Mouse (Mus musculus) neural tube, embryonic 15.5 days (tissue): ENCODE data around the gene Tbc1d10b. TPM values are rescaled to one million over a fixed set of nuclear protein-coding genes. Genes with fewer than 3 reads are reported as not detected.
"Not testable (repeated sequence)": the region's sequence is repeated elsewhere in the genome, so short reads cannot be mapped to it uniquely, and the experiment has no call there.

Source experiments
- ATAC-seq: fragments of 200-750 bp; cut with Nextera tagmentation; 2 replicates; pipeline ENCODE4 v1.8.0; 2017; ENCODE audit warnings: mild to moderate bottlenecking, moderate TSS enrichment, moderate library complexity; ENCODE audit not compliant: low FRiP score
- H3K27ac ChIP-seq: fragments of 300-500 bp; sonication (generic); replicated peaks from 2 replicates; pipeline ENCODE4 v1.5.1; 2015; ENCODE audit warnings: mild to moderate bottlenecking, inconsistent platforms
- H3K27me3 ChIP-seq: fragments of 300-500 bp; sonication (generic); replicated peaks from 2 replicates; pipeline ENCODE4 v1.6.1; 2015; ENCODE audit warnings: inconsistent platforms
- H3K36me3 ChIP-seq: fragments of 300-500 bp; sonication (generic); 2 replicates; pipeline ENCODE4 v1.6.1; 2015; ENCODE audit warnings: inconsistent platforms
- H3K4me1 ChIP-seq: fragments of 300-500 bp; sonication (generic); 2 replicates; pipeline ENCODE4 v1.6.1; 2015; ENCODE audit warnings: inconsistent platforms
- H3K4me2 ChIP-seq: fragments of 300-500 bp; sonication (generic); 2 replicates; pipeline ENCODE4 v1.6.1; 2015; ENCODE audit warnings: inconsistent platforms, mild to moderate bottlenecking, moderate library complexity
- H3K4me3 ChIP-seq: fragments of 300-500 bp; sonication (generic); replicated peaks from 2 replicates; pipeline ENCODE4 v1.5.1; 2015; ENCODE audit warnings: mild to moderate bottlenecking, inconsistent platforms
- H3K9ac ChIP-seq: fragments of 300-500 bp; sonication (generic); replicated peaks from 2 replicates; pipeline ENCODE4 v1.6.1; 2015; ENCODE audit warnings: mild to moderate bottlenecking, inconsistent platforms
- H3K9me3 ChIP-seq: fragments of 300-500 bp; sonication (generic); replicated peaks from 2 replicates; pipeline ENCODE4 v1.6.1; 2016; ENCODE audit warnings: inconsistent platforms
- WGBS: fragments of 180-500 bp; shearing (Covaris S2); methylation state at CpG from one replicate; pipeline ENCODE4 v1.1.7; 2015; ENCODE audit warnings: mixed read lengths; 5-methylcytosine and 5-hydroxymethylcytosine counted together
- polyA plus RNA-seq: library from polyadenylated mRNA; unstranded; fragments of >200 nt; fragmentation: Nextera tagmentation; extraction: Ambion mirVana; gene quantifications from 2 replicates; pipeline ENCODE4 v1.2.1, GENCODE M21; 2015

Gene Tbc1d10b
- polyA plus RNA-seq, 1 experiment from 2014 or later = 35.6 TPM

- 96% methylated on average over 5 of the region's 5 CpGs for WGBS
- Histone ChIP-seq H3K4me1 (peaks cover 34% of the 10 kb centered on the region), H3K9me3 (no peaks in the 10 kb centered on the region), H3K27ac (no peak overlapping the region), H3K27me3 (no peaks in the 10 kb centered on the region), H3K9ac (no peak overlapping the region), H3K4me3 (no peak overlapping the region), H3K36me3 (peaks cover 46% of the 10 kb centered on the region), H3K4me2 (no peak overlapping the region)
- no peak for ATAC-seq
Observed at GRCm38 (mm10) chr7:127192989-127193388, 15.3 kb downstream of the Tbc1d10b start.

- Histone ChIP-seq H3K27ac (no peak overlapping the region), H3K36me3 (peaks cover 34% of the 10 kb centered on the region), H3K27me3 (no peaks in the 10 kb centered on the region), H3K4me2 (no peak overlapping the region), H3K4me1 (peaks cover 22% of the 10 kb centered on the region), H3K9me3 (no peaks in the 10 kb centered on the region), H3K4me3 (no peak overlapping the region), H3K9ac (no peak overlapping the region)
- 66% methylated on average over 6 of the region's 6 CpGs for WGBS
- ATAC-seq = no peak
Observed at GRCm38 (mm10) chr7:127190672-127191071, 17.6 kb downstream of the Tbc1d10b start.

- Histone ChIP-seq H3K9ac (no peak overlapping the region), H3K27me3 (no peaks in the 10 kb centered on the region), H3K4me3 (no peak overlapping the region), H3K36me3 (peaks cover 25% of the 10 kb centered on the region), H3K9me3 (no peaks in the 10 kb centered on the region), H3K4me1 (peaks cover 4% of the 10 kb centered on the region; the same call in 1 of the 2 replicates), H3K4me2 (no peak overlapping the region), H3K27ac (no peak overlapping the region)
- no peak for ATAC-seq
- 87% methylated on average over 17 of the region's 17 CpGs for WGBS
Observed at GRCm38 (mm10) chr7:127188305-127189276, 19.7 kb downstream of the Tbc1d10b start.

- Histone ChIP-seq H3K27ac (no peak overlapping the region), H3K9ac (no peak overlapping the region), H3K27me3 (no peaks in the 10 kb centered on the region), H3K36me3 (peaks cover 13% of the 10 kb centered on the region), H3K4me3 (no peak overlapping the region), H3K4me1 (no peaks in the 10 kb centered on the region), H3K9me3 (no peaks in the 10 kb centered on the region), H3K4me2 (no peak overlapping the region)
- ATAC-seq = no peak
- 80% methylated on average over 10 of the region's 10 CpGs for WGBS
Observed at GRCm38 (mm10) chr7:127187351-127187750, 20.9 kb downstream of the Tbc1d10b start.

GRCm38 (mm10) chr7:127185601-127186000 lies 22.7 kb downstream of the Tbc1d10b start:
- Histone ChIP-seq H3K27ac (no peak overlapping the region), H3K4me1 (no peaks in the 10 kb centered on the region), H3K36me3 (no peaks in the 10 kb centered on the region), H3K9ac (no peak overlapping the region), H3K27me3 (no peaks in the 10 kb centered on the region), H3K9me3 (no peaks in the 10 kb centered on the region), H3K4me2 (no peak overlapping the region), H3K4me3 (no peak overlapping the region)
- no peak for ATAC-seq
- 77% methylated on average over 3 of the region's 3 CpGs for whole genome bisulfite sequencing

GRCm38 (mm10) chr7:127184720-127185119 lies 23.5 kb downstream of the Tbc1d10b start:
- Histone ChIP-seq H3K27ac (no peak overlapping the region), H3K4me2 (no peak overlapping the region), H3K9ac (no peak overlapping the region), H3K36me3 (no peaks in the 10 kb centered on the region), H3K27me3 (no peaks in the 10 kb centered on the region), H3K4me1 (no peaks in the 10 kb centered on the region), H3K4me3 (no peak overlapping the region), H3K9me3 (no peaks in the 10 kb centered on the region)
- WGBS = 100% methylated on average over 1 of the region's 1 CpGs
- no peak for ATAC-seq

- Histone ChIP-seq H3K36me3 (no peaks in the 10 kb centered on the region), H3K4me3 (no peak overlapping the region), H3K4me2 (no peak overlapping the region), H3K27ac (no peak overlapping the region), H3K9ac (no peak overlapping the region), H3K27me3 (no peaks in the 10 kb centered on the region), H3K9me3 (no peaks in the 10 kb centered on the region), H3K4me1 (no peaks in the 10 kb centered on the region)
- 79% methylated on average over 6 of the region's 6 CpGs for WGBS
- ATAC-seq = no peak
Observed at GRCm38 (mm10) chr7:127183828-127184227, 24.4 kb downstream of the Tbc1d10b start.

GRCm38 (mm10) chr7:127183345-127183744 lies 24.9 kb downstream of the Tbc1d10b start:
- Histone ChIP-seq H3K4me2 (no peak overlapping the region), H3K9ac (no peak overlapping the region), H3K27ac (no peak overlapping the region), H3K9me3 (no peaks in the 10 kb centered on the region), H3K4me1 (no peaks in the 10 kb centered on the region), H3K27me3 (no peaks in the 10 kb centered on the region), H3K4me3 (no peak overlapping the region), H3K36me3 (no peaks in the 10 kb centered on the region)
- 83% methylated on average over 8 of the region's 8 CpGs for WGBS
- ATAC-seq = no peak

- WGBS = 42% methylated on average over 3 of the region's 3 CpGs
- not testable (repeated sequence) for H3K27ac ChIP-seq, ATAC-seq, H3K9ac ChIP-seq, H3K27me3 ChIP-seq, H3K4me2 ChIP-seq, H3K4me1 ChIP-seq, H3K36me3 ChIP-seq, H3K9me3 ChIP-seq, H3K4me3 ChIP-seq
Observed at GRCm38 (mm10) chr7:127181724-127182123, 26.5 kb downstream of the Tbc1d10b start.

GRCm38 (mm10) chr7:127180783-127181182 lies 27.5 kb downstream of the Tbc1d10b start:
- H3K36me3 ChIP-seq = no peaks in the 10 kb centered on the region
- ATAC-seq = no peak
- H3K27me3 ChIP-seq = no peaks in the 10 kb centered on the region
- H3K4me2 ChIP-seq = no peak overlapping the region
- no peaks in the 10 kb centered on the region for H3K9me3 ChIP-seq
- 79% methylated on average over 2 of the region's 2 CpGs for WGBS
- H3K27ac ChIP-seq = no peak overlapping the region
- H3K9ac ChIP-seq = no peak overlapping the region
- no peaks in the 10 kb centered on the region for H3K4me1 ChIP-seq
- no peak overlapping the region for H3K4me3 ChIP-seq

GRCm38 (mm10) chr7:127176937-127177336 lies 31.3 kb downstream of the Tbc1d10b start:
- H3K27ac ChIP-seq = no peak overlapping the region
- H3K4me2 ChIP-seq = no peak overlapping the region
- H3K4me1 ChIP-seq = no peaks in the 10 kb centered on the region
- no peaks in the 10 kb centered on the region for H3K36me3 ChIP-seq
- no peaks in the 10 kb centered on the region for H3K27me3 ChIP-seq
- no peaks in the 10 kb centered on the region for H3K9me3 ChIP-seq
- no peak overlapping the region for H3K4me3 ChIP-seq
- H3K9ac ChIP-seq = no peak overlapping the region
- no peak for ATAC-seq
- 76% methylated on average over 4 of the region's 4 CpGs for WGBS

GRCm38 (mm10) chr7:127166501-127166900 lies 41.8 kb downstream of the Tbc1d10b start:
- no peak overlapping the region for H3K27ac ChIP-seq
- H3K4me1 ChIP-seq = no peaks in the 10 kb centered on the region
- H3K4me2 ChIP-seq = no peak overlapping the region
- no peak for ATAC-seq
- WGBS = 94% methylated on average over 5 of the region's 5 CpGs
- no peak overlapping the region for H3K9ac ChIP-seq
- no peaks in the 10 kb centered on the region for H3K36me3 ChIP-seq
- H3K27me3 ChIP-seq = no peaks in the 10 kb centered on the region
- no peaks in the 10 kb centered on the region for H3K9me3 ChIP-seq
- no peak overlapping the region for H3K4me3 ChIP-seq
